Mouse (Mus musculus) spleen, postnatal 4 days (tissue): ENCODE data around the gene Irf4.

Experiments
- DNase-seq, 2 experiments: peaks; one replicate each; pipeline ENCODE4 v3.0.0; 2022; ENCODE audit warnings: low spot score in 2 of 2

Irf4 gene

DNA sequence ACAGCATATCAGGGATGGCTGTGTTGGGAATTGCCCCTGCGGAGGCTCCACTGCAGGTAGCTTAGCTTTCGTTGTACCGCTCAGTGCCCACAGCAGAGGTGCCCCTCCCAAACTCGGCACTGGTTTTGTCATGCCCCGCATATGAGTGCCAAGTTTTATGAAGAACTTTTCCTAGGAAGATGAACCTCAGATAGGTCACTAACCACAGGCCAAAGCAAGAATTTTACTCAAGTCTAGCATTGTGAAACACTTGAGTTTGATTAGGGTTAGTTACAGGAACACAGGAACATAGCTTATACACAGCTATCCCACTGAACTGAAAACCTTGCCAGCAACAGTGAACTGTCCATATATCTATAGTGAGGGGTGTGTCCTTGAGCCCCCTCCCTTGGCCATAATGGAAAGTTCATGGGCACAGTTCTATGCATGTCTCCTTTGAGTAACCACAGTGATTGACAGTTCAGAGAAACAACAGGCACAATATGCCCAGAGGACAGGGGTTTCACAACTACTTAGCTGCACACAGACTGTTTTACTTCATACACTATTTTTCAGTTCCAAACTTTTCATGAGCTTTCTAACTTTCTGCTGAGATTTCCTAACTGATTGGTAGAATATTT is 53.4 kb downstream of the Irf4 start:
- DNase-seq = no peak

DNA sequence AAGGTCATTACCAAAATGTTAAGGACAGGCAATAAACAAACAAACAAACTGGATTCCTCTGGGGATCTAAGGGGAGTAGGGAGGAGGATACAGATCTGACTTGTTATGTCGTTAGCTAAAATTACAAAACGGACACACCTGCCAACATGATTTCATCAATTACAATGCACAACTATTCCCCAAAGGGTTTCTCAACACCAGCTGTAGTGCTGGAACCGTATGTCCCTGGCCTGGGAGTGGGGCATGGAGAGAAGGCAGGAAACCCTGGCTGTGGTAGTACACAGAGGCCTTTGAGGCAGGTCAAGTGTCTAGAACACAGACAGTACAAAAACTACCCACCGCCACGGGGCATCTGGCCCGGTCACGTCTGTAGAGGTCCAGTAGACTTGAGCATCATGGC is 60.2 kb downstream of the Irf4 start:
- DNase-seq = no peak

DNA sequence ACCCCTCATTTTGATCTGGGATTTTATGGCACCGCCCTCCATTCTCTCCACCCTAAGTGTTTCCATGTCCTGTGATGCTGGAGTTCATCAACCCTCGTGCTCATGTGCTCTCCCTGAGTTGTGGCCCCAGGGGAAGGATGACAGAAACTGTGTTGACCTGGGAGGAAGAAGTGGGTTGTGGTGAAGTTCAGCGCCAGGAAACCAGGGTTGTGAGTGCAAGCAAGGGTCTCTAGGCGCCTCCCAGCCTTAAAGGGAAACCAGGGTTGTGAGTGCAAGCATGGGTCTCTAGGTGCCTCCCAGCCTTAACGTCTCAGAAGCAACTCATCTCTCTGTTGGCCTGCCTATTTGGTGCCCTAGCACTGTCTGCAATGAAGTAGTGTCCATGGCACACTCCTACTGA is 64.4 kb downstream of the Irf4 start:
- no peak for DNase-seq

DNA sequence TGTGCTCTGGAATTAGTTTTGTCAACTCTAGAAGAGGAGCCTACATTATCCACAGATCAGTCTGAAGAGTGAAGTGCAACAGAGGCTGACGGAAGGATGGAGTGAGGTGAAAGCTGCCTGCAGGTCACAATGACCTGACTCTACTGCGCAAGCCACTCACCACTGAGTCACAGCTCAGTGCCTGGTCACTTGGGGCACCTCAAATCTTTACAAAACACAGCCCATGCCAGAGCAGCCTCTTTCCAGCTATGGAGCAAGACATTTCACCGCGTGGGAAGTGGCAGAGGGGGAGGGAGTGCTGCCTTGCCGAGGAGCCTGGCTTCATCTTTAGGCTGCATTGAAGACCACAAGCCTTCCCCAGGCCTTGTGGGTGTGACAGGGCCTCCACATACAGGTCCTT is 65.2 kb downstream of the Irf4 start:
- no peak for DNase-seq
